Mouse (Mus musculus): ENCODE measurements around the gene Tmod4. TPM values are rescaled to one million over a fixed set of nuclear protein-coding genes. Genes with fewer than 3 reads are reported as not detected.
A peak's percentile ranks its signal among the peaks of the same experiment; 100 is the strongest.

Gene Tmod4
- polyA plus RNA-seq, 1 experiment: 1.5 TPM

GRCm38 (mm10) chr3:95173256-95173949 lies 49.1 kb downstream of the Tmod4 start:
- DNase-seq (ENCODE audit: low spot score): no peak

- peak; percentile 59 for DNase-seq (ENCODE audit: low spot score)
Measured at GRCm38 (mm10) chr3:95174011-95174592, 49.8 kb downstream of the Tmod4 start.

GRCm38 (mm10) chr3:95176500-95176899 lies 52.2 kb downstream of the Tmod4 start:
- no peak for DNase-seq (ENCODE audit: low spot score)

- no peak for DNase-seq (ENCODE audit: low spot score)
Measured at GRCm38 (mm10) chr3:95177583-95177982, 53.3 kb downstream of the Tmod4 start.

Other genes with a start within 250 kb of the Tmod4 start
- gene Psmb4, start 237.5 kb upstream of the Tmod4 start, polyA plus RNA-seq (2012; rRNA removed): 242 and 281 TPM in 2 replicates
- 83.1 and 85.8 TPM in 2 replicates for gene Selenbp1, start 191.4 kb upstream of the Tmod4 start, polyA plus RNA-seq (2012; rRNA removed)
- 22.7 and 23.4 TPM in 2 replicates for gene Rfx5, start 170.4 kb upstream of the Tmod4 start, polyA plus RNA-seq (2012; rRNA removed)
- gene Pi4kb, start 149.7 kb upstream of the Tmod4 start, polyA plus RNA-seq (2012; rRNA removed): 64.9 and 85.1 TPM in 2 replicates
- 14.0 and 17.6 TPM in 2 replicates for gene Zfp687, start 109.0 kb upstream of the Tmod4 start, polyA plus RNA-seq (2012; rRNA removed)
- gene Psmd4, start 81.9 kb upstream of the Tmod4 start, polyA plus RNA-seq (2012; rRNA removed): 172 and 195 TPM in 2 replicates
- gene Pip5k1a, start 17.5 kb upstream of the Tmod4 start, polyA plus RNA-seq (2012; rRNA removed): 27.2 and 28.2 TPM in 2 replicates
- 70.9 and 76.2 TPM in 2 replicates for gene Vps72, start 13.5 kb upstream of the Tmod4 start, polyA plus RNA-seq (2012; rRNA removed)
- 84.2 and 90.2 TPM in 2 replicates for gene Scnm1, start 9.5 kb downstream of the Tmod4 start, polyA plus RNA-seq (2012; rRNA removed)
- 10.4 and 11.0 TPM in 2 replicates for gene Lysmd1, start 9.6 kb downstream of the Tmod4 start, polyA plus RNA-seq (2012; rRNA removed)
- gene Tnfaip8l2, start 17.9 kb downstream of the Tmod4 start, polyA plus RNA-seq (2012; rRNA removed): 8.5 and 8.7 TPM in 2 replicates
- gene Sema6c, start 36.0 kb downstream of the Tmod4 start, polyA plus RNA-seq (2012; rRNA removed): 4.2 and 5.8 TPM in 2 replicates
- gene Gabpb2, start 93.4 kb downstream of the Tmod4 start, polyA plus RNA-seq (2012; rRNA removed): 21.4 and 21.9 TPM in 2 replicates
- gene Cdc42se1, start 104.3 kb downstream of the Tmod4 start, polyA plus RNA-seq (2012; rRNA removed): 77.2 and 92.7 TPM in 2 replicates
- 11.0 and 15.4 TPM in 2 replicates for gene Mllt11, start 107.7 kb downstream of the Tmod4 start, polyA plus RNA-seq (2012; rRNA removed)
- gene Gm128, start 117.1 kb downstream of the Tmod4 start, polyA plus RNA-seq (2012; rRNA removed): 0.47 and 0.58 TPM in 2 replicates
- 13.5 and 15.1 TPM in 2 replicates for gene Bnipl, start 126.7 kb downstream of the Tmod4 start, polyA plus RNA-seq (2012; rRNA removed)
- 69.7 and 79.9 TPM in 2 replicates for gene Mindy1, start 156.9 kb downstream of the Tmod4 start, polyA plus RNA-seq (2012; rRNA removed)
- gene Prune1, start 157.6 kb downstream of the Tmod4 start, polyA plus RNA-seq (2012; rRNA removed): 19.2 and 20.3 TPM in 2 replicates
- gene Anxa9, start 182.7 kb downstream of the Tmod4 start, polyA plus RNA-seq (2012; rRNA removed): 6.5 and 7.6 TPM in 2 replicates
- gene Cers2, start 190.3 kb downstream of the Tmod4 start, polyA plus RNA-seq (2012; rRNA removed): 119 and 126 TPM in 2 replicates
- 22.9 and 24.7 TPM in 2 replicates for gene Setdb1, start 232.7 kb downstream of the Tmod4 start, polyA plus RNA-seq (2012; rRNA removed)